Mouse (Mus musculus) CD4-positive, CD25-positive, alpha-beta regulatory T cell, adult 9 weeks (primary cell): Measurements from ENCODE around the gene Fads6. TPM values are rescaled to one million over a fixed set of nuclear protein-coding genes. Genes with fewer than 3 reads are reported as not detected.

Source experiments
- polyA plus RNA-seq: library from polyadenylated mRNA; unstranded; fragments of 100-300 nt; shearing (Covaris generic); gene quantifications from one replicate; pipeline ENCODE4 v1.2.1, GENCODE M21; 2017

The Fads6 gene
- polyA plus RNA-seq, result 1.6 TPM

DNA sequence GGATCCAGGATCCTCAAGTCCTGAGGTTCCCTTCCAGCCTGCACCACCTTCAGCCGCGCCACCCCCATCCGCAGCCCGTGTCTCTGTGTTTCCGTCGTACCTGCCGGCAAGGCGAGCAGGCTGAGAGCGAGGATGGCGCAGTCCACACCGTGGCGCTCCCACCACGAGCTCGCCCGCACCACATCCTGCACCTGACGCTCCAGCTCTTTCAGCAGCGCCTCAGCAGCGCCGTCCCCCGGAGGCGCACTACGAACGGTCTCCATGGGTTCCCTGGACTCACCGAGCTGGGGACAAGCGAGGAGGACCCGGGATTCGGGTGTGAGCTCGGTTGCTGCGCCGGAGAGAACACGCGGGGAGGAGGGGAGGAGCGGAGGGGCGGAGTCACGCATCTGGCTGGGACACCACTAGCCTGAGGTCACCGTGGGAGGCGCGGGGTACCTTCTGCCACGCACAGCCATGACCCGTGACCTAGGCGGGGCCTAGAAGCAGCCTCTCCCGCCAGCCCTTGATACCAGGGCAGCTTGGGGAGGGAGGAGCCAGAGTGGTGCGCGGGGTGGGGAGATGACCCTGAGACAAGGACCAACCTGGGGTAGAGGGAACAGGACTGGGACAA, at the start of gene Fads6:
Gene Fads6, minus strand, starts transcription at position 450 of the 613 bp plus-strand sequence.

DNA sequence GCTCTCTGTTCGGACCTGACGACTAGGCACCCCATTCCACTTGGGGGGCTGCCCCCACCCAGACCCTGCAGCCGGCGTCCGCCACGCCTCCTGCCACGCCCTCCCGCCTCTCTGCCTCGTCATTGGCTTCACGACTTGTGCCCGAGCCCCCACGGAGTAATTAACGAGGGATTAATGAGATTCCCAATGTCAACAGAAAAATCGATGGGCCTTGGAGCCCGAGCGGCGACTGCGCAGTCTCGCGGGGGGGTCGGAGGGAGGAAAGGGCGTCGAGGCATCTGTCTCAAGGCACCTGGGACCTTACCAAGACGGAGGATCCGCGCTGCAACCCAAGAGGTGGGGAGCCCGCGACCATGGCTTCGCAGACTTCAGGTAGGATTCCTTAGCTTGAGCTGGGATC, 37.1 kb upstream of the Fads6 start, which contains the start of gene Otop3:
Gene Otop3, plus strand, starts transcription at position 201 of the 400 bp plus-strand sequence.

DNA sequence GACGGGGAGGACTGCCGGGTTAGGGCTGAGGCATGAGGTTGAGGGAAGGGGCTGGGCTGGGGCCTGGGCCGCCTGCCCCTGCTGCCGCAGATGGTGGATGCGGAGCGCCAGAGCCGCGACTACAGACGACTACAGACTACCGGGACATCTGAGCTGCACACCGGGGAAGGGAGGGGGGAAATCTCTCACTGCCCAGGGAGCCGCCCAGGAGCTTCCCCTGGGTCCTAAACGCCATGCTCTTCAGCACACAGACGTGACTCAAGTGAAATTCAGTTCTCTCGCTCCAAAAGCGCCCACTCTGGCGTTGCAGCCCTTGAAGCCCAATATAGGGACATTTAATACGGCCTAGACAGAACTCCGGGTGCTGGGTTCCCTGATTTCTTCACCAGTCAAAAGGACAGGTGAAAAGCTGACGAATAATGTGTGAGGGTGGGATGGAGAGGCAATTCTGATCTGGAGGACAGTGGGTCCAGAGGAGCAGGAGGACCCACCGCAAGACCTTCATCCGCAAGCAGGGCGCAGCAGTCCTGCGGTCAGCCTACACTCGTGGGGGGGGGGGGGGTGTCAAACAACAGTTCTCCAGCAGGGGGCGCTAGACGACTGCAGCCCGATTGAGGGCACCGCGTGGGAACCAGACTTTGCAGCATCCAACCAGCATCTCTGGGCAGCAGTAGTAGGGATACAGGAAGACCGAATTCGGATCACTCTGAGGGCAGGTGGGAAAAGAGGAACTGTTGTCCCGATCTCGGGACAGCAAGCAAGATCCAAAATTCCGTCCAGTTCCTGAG, 24.6 kb upstream of the Fads6 start, which contains the start of gene Ush1g:
Gene Ush1g, minus strand, starts transcription at position 136 of the 788 bp plus-strand sequence.

DNA sequence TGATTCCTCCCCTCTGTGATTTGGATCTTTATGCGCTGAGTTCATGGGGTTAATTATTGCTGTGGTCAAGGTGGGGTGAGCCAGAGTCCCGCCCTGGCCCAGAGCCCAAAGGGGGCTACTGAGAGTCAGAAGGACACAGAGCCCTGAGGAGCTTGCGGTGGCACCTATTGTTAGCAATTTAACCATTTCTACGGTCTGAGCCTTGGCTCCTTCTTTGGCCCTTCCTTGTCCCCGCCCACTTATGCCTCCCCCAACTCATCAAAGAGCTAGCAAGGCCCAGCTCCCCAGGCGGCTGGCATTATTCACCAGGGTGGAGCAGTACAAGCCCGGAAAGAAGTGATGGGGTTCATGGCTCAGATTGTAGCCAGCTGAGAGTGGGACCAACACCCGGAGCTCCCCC, 9.4 kb upstream of the Fads6 start, which contains the start of gene Otop2:
Gene Otop2, plus strand, starts transcription at position 301 of the 400 bp plus-strand sequence.

DNA sequence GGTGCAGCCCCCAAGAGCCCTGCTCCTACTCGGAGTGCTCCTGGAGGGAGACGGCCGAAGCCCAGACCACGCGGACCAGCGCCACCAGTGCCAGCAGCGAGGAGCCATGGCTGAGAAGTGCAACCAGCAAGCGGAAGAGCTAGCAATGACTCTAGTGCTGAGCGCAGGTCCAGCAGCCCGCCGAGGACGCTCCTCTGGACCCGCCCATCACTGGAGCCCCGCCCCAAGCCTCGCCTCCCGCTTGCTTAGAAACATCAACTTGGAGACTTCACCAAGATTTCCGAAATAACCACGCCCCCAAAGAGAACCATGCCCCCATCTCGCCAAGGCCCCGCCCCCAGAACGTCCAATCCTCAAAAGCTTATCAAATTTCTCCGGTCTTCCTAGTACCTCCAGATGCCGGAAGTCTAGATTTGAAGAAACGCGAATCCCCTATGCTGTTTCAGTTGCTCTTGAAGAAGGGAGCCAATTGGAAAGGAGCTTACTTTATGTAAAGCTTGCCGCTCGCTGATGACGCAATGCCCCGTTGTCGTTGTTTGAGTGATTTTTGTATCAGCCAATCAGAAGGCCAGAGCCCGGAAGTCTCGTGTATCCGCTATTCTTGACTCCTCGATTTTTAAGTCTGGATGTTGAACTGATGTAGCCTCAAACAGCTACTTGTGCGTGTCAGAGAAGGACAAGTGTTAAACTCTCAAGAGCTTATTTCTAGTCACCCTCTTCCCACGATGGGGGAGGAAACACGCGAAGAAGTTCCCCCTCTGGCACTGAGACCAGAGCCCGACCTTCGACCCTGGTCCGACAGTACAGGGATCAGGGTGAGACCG, 20.5 kb downstream of the Fads6 start, which contains the start of gene Fdxr:
Gene Fdxr, minus strand, starts transcription at position 271 of the 824 bp plus-strand sequence.

DNA sequence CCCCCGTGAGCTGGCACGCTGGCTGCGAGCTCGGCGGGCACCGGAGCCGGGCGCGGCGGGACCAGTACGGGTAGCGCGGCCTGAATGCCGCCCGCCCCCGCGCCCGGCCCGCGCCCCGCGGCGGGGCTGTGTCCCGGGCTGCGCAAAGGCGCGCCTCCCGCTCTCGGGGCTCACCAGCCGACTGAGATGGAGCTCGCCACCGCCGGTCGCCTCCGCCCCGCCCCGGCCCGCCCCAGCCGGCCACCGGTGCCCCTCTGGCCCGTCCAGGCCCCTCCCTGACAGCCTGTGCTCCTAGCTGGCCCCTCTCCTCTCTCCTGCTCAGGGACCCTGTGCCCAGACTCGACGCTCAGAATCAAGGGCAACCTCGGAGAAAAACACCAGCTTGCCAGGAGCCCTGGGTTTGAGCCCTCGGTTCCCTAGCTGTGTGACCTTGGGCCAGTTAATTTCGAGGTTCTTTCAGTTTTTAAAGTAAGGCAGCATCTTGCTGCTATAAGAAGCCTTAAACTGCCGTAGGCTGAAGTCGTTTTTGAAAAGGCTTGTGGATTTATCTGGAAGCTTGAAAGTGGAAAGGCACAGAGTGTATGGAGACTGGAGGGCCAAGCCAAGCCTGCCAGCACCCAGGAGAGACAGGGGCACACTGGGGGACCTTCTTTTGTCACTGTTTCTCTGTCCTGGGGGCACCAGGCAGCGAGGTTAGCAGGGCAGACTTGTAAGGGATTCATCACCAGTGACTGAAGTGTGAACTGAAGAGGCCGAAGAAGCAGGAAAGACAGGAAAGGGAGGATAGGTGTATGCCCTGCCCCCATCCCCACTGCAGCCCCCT, 30.2 kb downstream of the Fads6 start, which contains the start of gene Grin2c:
Gene Grin2c, minus strand, starts transcription at position 183 of the 823 bp plus-strand sequence.

Other genes starting within 250 kb of the Fads6 start
- gene Cd300ld3, start 249.3 kb downstream of the Fads6 start, polyA plus RNA-seq, result not detected
- not detected for gene Cd300e, start 235.5 kb downstream of the Fads6 start, polyA plus RNA-seq
- gene Rab37, start 206.2 kb downstream of the Fads6 start, polyA plus RNA-seq, result 238 TPM
- 0.58 TPM for gene Cd300lf, start 163.7 kb downstream of the Fads6 start, polyA plus RNA-seq
- gene Slc9a3r1, start 134.3 kb downstream of the Fads6 start, polyA plus RNA-seq, result 407 TPM
- gene Tmem104, start 110.2 kb downstream of the Fads6 start, polyA plus RNA-seq, result 16.5 TPM
- 14.4 TPM for gene Nat9, start 109.8 kb downstream of the Fads6 start, polyA plus RNA-seq
- not detected for gene Grin2c, start 30.4 kb downstream of the Fads6 start, polyA plus RNA-seq
- gene Fdxr, start 20.6 kb downstream of the Fads6 start, polyA plus RNA-seq, result 44.7 TPM
- not detected for gene Otop2, start 9.5 kb upstream of the Fads6 start, polyA plus RNA-seq
- gene Ush1g, start 24.4 kb upstream of the Fads6 start, polyA plus RNA-seq, result not detected
- not detected for gene Otop3, start 37.1 kb upstream of the Fads6 start, polyA plus RNA-seq
- gene Hid1, start 70.1 kb upstream of the Fads6 start, polyA plus RNA-seq, result 16.5 TPM
- not detected for gene Cdr2l, start 84.3 kb upstream of the Fads6 start, polyA plus RNA-seq
- 206 TPM for gene Mrpl58, start 106.1 kb upstream of the Fads6 start, polyA plus RNA-seq
- 760 TPM for gene Atp5h, start 122.3 kb upstream of the Fads6 start, polyA plus RNA-seq
- 4.4 TPM for gene Kctd2, start 122.5 kb upstream of the Fads6 start, polyA plus RNA-seq
- gene Trim80, start 142.9 kb upstream of the Fads6 start, polyA plus RNA-seq, result not detected
- 23.6 TPM for gene Slc16a5, start 164.8 kb upstream of the Fads6 start, polyA plus RNA-seq
- gene Armc7, start 178.0 kb upstream of the Fads6 start, polyA plus RNA-seq, result 115 TPM
- 388 TPM for gene Nt5c, start 194.2 kb upstream of the Fads6 start, polyA plus RNA-seq
- 645 TPM for gene Jpt1, start 216.7 kb upstream of the Fads6 start, polyA plus RNA-seq
- gene Sumo2, start 238.6 kb upstream of the Fads6 start, polyA plus RNA-seq, result 775 TPM